Mouse (Mus musculus): ENCODE data around the gene Slc6a16. TPM values are rescaled to one million over a fixed set of nuclear protein-coding genes. Genes with fewer than 3 reads are reported as not detected.

Slc6a16 gene
- 0.70 and 0.86 TPM in 2 replicates for polyA plus RNA-seq (2012; rRNA removed)

GRCm38 (mm10) chr7:45240633-45241388, at the start of gene Slc6a16:
Gene Slc6a16, plus strand, starts transcription at chr7:45241085.
- TF ChIP-seq POLR2A (IDR thresholded peaks at IDR 0.05; ENCODE audit: borderline replicate concordance, extremely low read depth, insufficient read depth, insufficient read length, poor library complexity, severe bottlenecking) (no peak), CTCF (IDR thresholded peaks at IDR 0.05; ENCODE audit: borderline replicate concordance, extremely low read depth, insufficient read depth, insufficient read length) (peak; percentile 12; the same call in 1 of the 2 replicates)

GRCm38 (mm10) chr7:45191161-45191560, 49.7 kb upstream of the Slc6a16 start:
- no peak for DNase-seq (ENCODE audit: low read depth)
- TF ChIP-seq CTCF (IDR thresholded peaks at IDR 0.05; ENCODE audit: borderline replicate concordance, extremely low read depth, insufficient read depth, insufficient read length): no peak

More at GRCm38 (mm10) chr7:45240633-45241388, at the start of gene Slc6a16:
- DNase-seq (ENCODE audit: low read depth): peak; percentile 79

- no peak for DNase-seq (ENCODE audit: low read depth)
- TF ChIP-seq CTCF (IDR thresholded peaks at IDR 0.05; ENCODE audit: borderline replicate concordance, extremely low read depth, insufficient read depth, insufficient read length): no peak
- TF ChIP-seq POLR2A (IDR thresholded peaks at IDR 0.05; ENCODE audit: borderline replicate concordance, extremely low read depth, insufficient read depth, insufficient read length, poor library complexity, severe bottlenecking): no peak
Measured at GRCm38 (mm10) chr7:45191803-45192363, 49.0 kb upstream of the Slc6a16 start.

- TF ChIP-seq POLR2A (IDR thresholded peaks at IDR 0.05; ENCODE audit: borderline replicate concordance, extremely low read depth, insufficient read depth, insufficient read length, poor library complexity, severe bottlenecking) (no peak), CTCF (IDR thresholded peaks at IDR 0.05; ENCODE audit: borderline replicate concordance, extremely low read depth, insufficient read depth, insufficient read length) (no peak)
Measured at GRCm38 (mm10) chr7:45192585-45193310, 48.1 kb upstream of the Slc6a16 start.

GRCm38 (mm10) chr7:45193406-45193805, 47.5 kb upstream of the Slc6a16 start:
- DNase-seq (ENCODE audit: low read depth): no peak
- TF ChIP-seq CTCF (IDR thresholded peaks at IDR 0.05; ENCODE audit: borderline replicate concordance, extremely low read depth, insufficient read depth, insufficient read length) (no peak), POLR2A (IDR thresholded peaks at IDR 0.05; ENCODE audit: borderline replicate concordance, extremely low read depth, insufficient read depth, insufficient read length, poor library complexity, severe bottlenecking) (no peak)

More at GRCm38 (mm10) chr7:45192585-45193310, 48.1 kb upstream of the Slc6a16 start:
- DNase-seq (ENCODE audit: low read depth): no peak

- TF ChIP-seq CTCF (IDR thresholded peaks at IDR 0.05; ENCODE audit: borderline replicate concordance, extremely low read depth, insufficient read depth, insufficient read length): no peak
- no peak for DNase-seq (ENCODE audit: low read depth)
Measured at GRCm38 (mm10) chr7:45193871-45194785, 46.8 kb upstream of the Slc6a16 start.

GRCm38 (mm10) chr7:45195341-45196175, 45.3 kb upstream of the Slc6a16 start:
- TF ChIP-seq CTCF (IDR thresholded peaks at IDR 0.05; ENCODE audit: borderline replicate concordance, extremely low read depth, insufficient read depth, insufficient read length): no peak
- no peak for TF ChIP-seq POLR2A (IDR thresholded peaks at IDR 0.05; ENCODE audit: borderline replicate concordance, extremely low read depth, insufficient read depth, insufficient read length, poor library complexity, severe bottlenecking)
- no peak for DNase-seq (ENCODE audit: low read depth)

- no peak for DNase-seq (ENCODE audit: low read depth)
- TF ChIP-seq CTCF (IDR thresholded peaks at IDR 0.05; ENCODE audit: borderline replicate concordance, extremely low read depth, insufficient read depth, insufficient read length) (no peak), POLR2A (IDR thresholded peaks at IDR 0.05; ENCODE audit: borderline replicate concordance, extremely low read depth, insufficient read depth, insufficient read length, poor library complexity, severe bottlenecking) (no peak)
Measured at GRCm38 (mm10) chr7:45196176-45196535, 44.7 kb upstream of the Slc6a16 start.

- no peak for TF ChIP-seq POLR2A (IDR thresholded peaks at IDR 0.05; ENCODE audit: borderline replicate concordance, extremely low read depth, insufficient read depth, insufficient read length, poor library complexity, severe bottlenecking)
- no peak for TF ChIP-seq CTCF (IDR thresholded peaks at IDR 0.05; ENCODE audit: borderline replicate concordance, extremely low read depth, insufficient read depth, insufficient read length)
Measured at GRCm38 (mm10) chr7:45196994-45197393, 43.9 kb upstream of the Slc6a16 start.

GRCm38 (mm10) chr7:45198435-45198834, 42.5 kb upstream of the Slc6a16 start:
- TF ChIP-seq CTCF (IDR thresholded peaks at IDR 0.05; ENCODE audit: borderline replicate concordance, extremely low read depth, insufficient read depth, insufficient read length) (peak; percentile 95), POLR2A (IDR thresholded peaks at IDR 0.05; ENCODE audit: borderline replicate concordance, extremely low read depth, insufficient read depth, insufficient read length, poor library complexity, severe bottlenecking) (no peak)

More at GRCm38 (mm10) chr7:45196994-45197393, 43.9 kb upstream of the Slc6a16 start:
- no peak for DNase-seq (ENCODE audit: low read depth)

More at GRCm38 (mm10) chr7:45198435-45198834, 42.5 kb upstream of the Slc6a16 start:
- DNase-seq (ENCODE audit: low read depth): peak; percentile 91

All from brain, embryonic 14.5 days (tissue).